Mouse (Mus musculus) kidney, embryonic 14.5 days (tissue): Measurements from ENCODE around the gene Rxrb. TPM values are rescaled to one million over a fixed set of nuclear protein-coding genes. Genes with fewer than 3 reads are reported as not detected.
"Not testable (repeated sequence)": the region's sequence is repeated elsewhere in the genome, so short reads cannot be mapped to it uniquely, and the experiment has no call there.

Experiments
- ATAC-seq: fragments of 200-750 bp; cut with Nextera tagmentation; 2 replicates; pipeline ENCODE4 v1.8.0; 2017; ENCODE audit warnings: moderate number of reproducible peaks, mild to moderate bottlenecking, moderate TSS enrichment, moderate library complexity; ENCODE audit not compliant: low FRiP score, low TSS enrichment
- H3K27ac ChIP-seq: fragments of 300-500 bp; sonication (generic); 2 replicates; pipeline ENCODE4 v1.5.1; 2014; ENCODE audit warnings: low read depth, mild to moderate bottlenecking, low read length, moderate library complexity, mixed read lengths
- H3K27me3 ChIP-seq: fragments of 300-500 bp; sonication (generic); 2 replicates; pipeline ENCODE4 v1.6.1; 2014; ENCODE audit warnings: mild to moderate bottlenecking, low read length; ENCODE audit not compliant: control insufficient read depth, insufficient read depth
- H3K36me3 ChIP-seq: fragments of 300-500 bp; sonication (generic); 2 replicates; pipeline ENCODE4 v1.6.1; 2014; ENCODE audit warnings: low read length, mixed read lengths; ENCODE audit not compliant: control insufficient read depth, insufficient read depth
- H3K4me1 ChIP-seq: fragments of 300-500 bp; sonication (generic); 2 replicates; pipeline ENCODE4 v1.6.1; 2014; ENCODE audit warnings: low read length, mixed read lengths; ENCODE audit not compliant: control insufficient read depth, insufficient read depth
- H3K4me2 ChIP-seq: fragments of 300-500 bp; sonication (generic); replicated peaks from 2 replicates; pipeline ENCODE4 v1.6.1; 2014; ENCODE audit warnings: low read depth, mild to moderate bottlenecking, low read length
- H3K4me3 ChIP-seq: fragments of 300-500 bp; sonication (generic); 2 replicates; pipeline ENCODE4 v1.5.1; 2014; ENCODE audit warnings: mild to moderate bottlenecking, low read length
- H3K9ac ChIP-seq: fragments of 300-500 bp; sonication (generic); 2 replicates; pipeline ENCODE4 v1.6.1; 2014; ENCODE audit warnings: low read depth, mild to moderate bottlenecking, low read length, moderate library complexity
- H3K9me3 ChIP-seq: fragments of 300-500 bp; sonication (generic); 2 replicates; pipeline ENCODE4 v1.6.1; 2016; ENCODE audit warnings: low read length; ENCODE audit not compliant: control insufficient read depth
- WGBS: fragments of 180-500 bp; shearing (Covaris S2); extraction: QIAGEN DNeasy Blood & Tissue Kit; methylation state at CpG from one replicate; pipeline ENCODE4 v1.1.7; 2014; 5-methylcytosine and 5-hydroxymethylcytosine counted together
- polyA plus RNA-seq: library from polyadenylated mRNA; unstranded; fragments of >200 nt; fragmentation: Nextera tagmentation; extraction: Ambion mirVana; gene quantifications from 2 replicates; pipeline ENCODE4 v1.2.1, GENCODE M21; 2014

The Rxrb gene
- polyA plus RNA-seq = 22.2 and 28.0 TPM in 2 replicates

DNA sequence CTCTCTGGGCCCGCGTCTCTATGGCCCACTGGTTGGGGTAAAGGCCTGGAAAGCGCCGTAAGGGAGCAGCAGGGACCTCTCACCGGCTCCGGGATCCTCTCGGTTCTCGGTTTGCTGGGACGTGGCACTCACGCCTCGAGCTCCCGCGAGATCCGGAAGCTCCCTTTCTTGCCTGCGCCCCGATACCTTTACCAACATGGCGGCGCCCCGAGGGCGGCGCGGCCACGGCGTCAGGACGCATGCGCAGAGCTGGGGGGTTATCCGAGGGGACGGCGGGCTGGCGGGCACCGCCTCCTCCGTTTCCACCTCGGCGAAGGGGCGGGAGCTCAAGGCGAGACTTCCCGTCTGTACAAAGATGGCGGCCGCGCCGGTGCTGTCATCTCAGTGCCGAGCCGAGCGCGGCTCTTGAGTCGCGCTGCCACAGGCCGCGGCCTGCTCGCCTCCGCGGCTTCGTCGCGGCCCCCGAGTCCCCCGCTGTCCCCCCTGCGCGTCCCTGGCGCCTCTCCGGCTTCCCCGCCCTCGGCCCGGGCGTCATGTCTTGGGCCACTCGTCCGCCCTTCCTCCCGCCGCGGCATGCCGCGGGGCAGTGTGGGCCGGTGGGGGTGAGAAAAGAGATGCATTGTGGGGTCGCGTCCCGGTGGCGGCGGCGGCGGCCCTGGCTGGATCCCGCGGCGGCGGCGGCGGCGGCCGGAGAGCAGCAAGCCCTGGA, at the start of gene Rxrb, which contains the start of gene Slc39a7:
Gene Rxrb, plus strand, starts transcription at position 348 of the 709 bp plus-strand sequence.
Gene Slc39a7, minus strand, starts transcription at position 218 of the 709 bp plus-strand sequence.
- Histone ChIP-seq H3K4me1 (peaks cover 30% of the 10 kb centered on the region), H3K27me3 (no peaks in the 10 kb centered on the region), H3K4me3 (peak within 1 kb of the TSS; percentile 88), H3K4me2 (peak within 1 kb of the TSS; percentile 89), H3K36me3 (peaks cover 43% of the 10 kb centered on the region), H3K27ac (peak within 1 kb of the TSS; percentile 94), H3K9ac (peak within 1 kb of the TSS; percentile 95), H3K9me3 (no peaks in the 10 kb centered on the region)
- ATAC-seq = peak; percentile 80
- under 1% methylated on average over 71 of the region's 88 CpGs for WGBS

DNA sequence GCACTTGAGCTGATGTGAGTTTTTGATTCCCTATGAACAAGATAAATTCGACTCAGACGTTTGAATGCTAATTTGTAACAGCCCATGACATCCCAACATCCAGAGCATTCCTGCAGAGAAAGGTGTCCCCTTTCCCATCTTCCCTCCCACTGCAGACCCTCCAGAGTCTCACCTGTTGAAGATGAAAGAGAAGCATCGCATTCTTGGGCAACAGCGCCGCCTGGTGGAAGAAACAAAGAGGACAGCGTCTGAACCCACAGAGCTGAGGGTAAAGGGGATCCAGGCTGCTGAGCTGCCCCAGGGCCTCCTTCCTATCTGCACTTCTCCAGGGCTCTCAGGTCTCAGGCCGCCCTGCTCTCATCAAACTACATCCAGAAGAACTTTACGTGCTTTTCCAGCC, 49.5 kb upstream of the Rxrb start:
- not testable (repeated sequence) for H3K27ac ChIP-seq, H3K9me3 ChIP-seq, ATAC-seq, H3K4me1 ChIP-seq, H3K4me3 ChIP-seq, H3K36me3 ChIP-seq, H3K9ac ChIP-seq
- H3K27me3 ChIP-seq = peaks cover 32% of the 10 kb centered on the region
- peak overlapping the region; percentile 59 for H3K4me2 ChIP-seq
- WGBS = 15% methylated on average over 8 of the region's 8 CpGs

DNA sequence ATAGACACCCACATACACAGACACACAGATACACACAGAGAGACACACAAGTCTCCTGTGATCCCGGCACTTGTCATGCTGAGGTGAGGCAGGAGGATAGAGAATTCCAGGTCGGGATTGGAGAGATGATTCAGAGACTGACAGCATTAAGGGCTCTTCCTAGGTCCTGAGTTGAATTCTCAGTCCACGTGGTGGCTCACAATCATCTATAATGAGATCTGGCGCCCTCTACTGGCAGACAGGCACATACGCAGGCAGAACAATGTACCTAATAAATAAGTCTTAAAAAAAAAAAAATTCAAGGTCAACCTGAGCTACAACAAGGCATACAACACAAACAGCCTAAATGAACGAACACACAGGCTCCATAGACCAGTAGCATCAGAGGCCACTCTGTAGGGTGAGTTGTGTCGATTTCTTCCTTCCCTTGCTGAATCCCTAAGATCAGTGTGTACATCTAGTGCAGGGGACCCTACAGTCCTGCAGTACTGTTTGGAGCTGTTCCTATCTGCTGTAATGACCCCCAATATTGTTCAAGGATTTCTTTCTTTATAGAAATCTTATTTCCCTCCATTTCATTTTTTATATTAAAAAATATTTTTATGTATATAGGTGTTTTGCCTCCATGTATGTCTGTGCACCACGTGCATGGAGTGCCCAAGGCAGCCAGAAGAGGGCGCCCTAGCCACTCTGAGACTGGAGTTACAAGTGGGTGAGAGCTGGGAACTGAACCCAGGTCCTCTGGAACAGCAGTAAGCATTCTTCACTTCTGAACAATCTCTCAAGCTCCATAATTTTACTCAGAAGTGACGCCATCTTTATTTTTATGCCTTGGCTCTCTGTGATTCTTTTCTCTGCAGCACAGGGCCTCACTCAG, 39.6 kb upstream of the Rxrb start:
- 32% methylated on average over 10 of the region's 10 CpGs for WGBS
- Histone ChIP-seq H3K9ac (no peak overlapping the region), H3K27me3 (no peaks in the 10 kb centered on the region), H3K4me1 (no peaks in the 10 kb centered on the region), H3K36me3 (no peaks in the 10 kb centered on the region), H3K4me2 (no peak overlapping the region), H3K27ac (no peak overlapping the region), H3K9me3 (no peaks in the 10 kb centered on the region), H3K4me3 (no peak overlapping the region)
- ATAC-seq = peak; percentile 35; the same call in 1 of the 2 replicates

DNA sequence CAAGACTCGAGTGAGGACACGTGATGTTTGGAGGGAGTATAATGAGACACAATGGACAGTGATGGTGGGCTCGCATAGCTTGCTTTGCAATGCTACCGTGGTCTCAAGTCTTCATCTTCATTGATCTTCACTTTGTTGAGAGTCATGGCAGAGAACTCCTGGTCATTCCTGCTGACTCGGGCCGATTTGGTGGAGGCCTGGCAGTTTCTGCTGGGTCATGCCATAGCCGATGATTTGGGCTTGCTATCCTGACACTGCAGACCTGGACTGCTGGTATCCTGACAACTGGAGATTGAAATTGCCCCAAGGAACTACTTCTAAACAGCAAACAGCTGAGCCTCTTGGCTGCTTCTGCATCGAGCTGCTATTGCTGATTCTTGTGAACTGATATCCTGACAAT, 36.7 kb upstream of the Rxrb start:
- Histone ChIP-seq H3K36me3 (no peaks in the 10 kb centered on the region), H3K4me1 (no peaks in the 10 kb centered on the region), H3K9ac (no peak overlapping the region), H3K4me3 (no peak overlapping the region), H3K27me3 (peaks cover 7% of the 10 kb centered on the region), H3K9me3 (no peaks in the 10 kb centered on the region), H3K27ac (no peak overlapping the region), H3K4me2 (no peak overlapping the region)
- WGBS = 93% methylated on average over 8 of the region's 8 CpGs
- ATAC-seq = no peak

DNA sequence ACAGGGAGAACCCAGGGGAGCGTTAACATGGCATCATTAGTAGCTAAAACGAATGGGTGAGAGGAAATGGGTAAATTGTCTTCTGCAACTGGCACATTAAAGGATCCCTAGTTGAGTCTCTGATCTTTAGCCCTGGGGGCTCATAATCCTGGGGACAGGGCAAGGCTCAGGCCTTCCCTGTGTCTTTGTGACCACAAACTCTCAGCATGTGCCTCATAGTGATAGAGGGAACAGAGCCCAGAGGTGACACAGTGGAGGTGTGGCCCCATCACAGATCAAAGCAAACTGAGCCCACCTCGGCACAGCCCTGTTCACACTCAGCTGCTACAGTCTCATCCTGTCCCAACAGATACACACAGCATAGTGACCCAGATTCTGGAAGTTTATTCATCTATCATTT, 36.0 kb upstream of the Rxrb start:
- no peak overlapping the region for H3K27ac ChIP-seq

DNA sequence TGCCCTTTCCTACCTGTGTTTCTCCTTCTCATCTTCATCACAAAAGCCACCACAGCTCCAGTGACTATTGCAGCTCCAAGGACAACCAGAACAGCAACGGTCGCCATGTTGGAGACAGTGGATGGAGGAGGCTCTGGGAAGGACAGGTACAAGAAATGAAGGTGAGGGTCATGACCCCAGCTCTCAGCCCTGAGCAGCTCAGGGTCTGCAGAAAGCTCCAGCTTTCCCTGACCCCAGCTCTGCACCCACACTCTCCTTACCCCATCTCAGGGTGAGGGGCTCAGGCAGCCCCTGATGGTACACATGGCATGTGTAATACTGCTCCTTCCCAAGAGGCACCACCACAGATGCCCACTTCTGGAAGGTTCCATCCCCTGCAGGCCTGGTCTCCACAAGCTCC, 34.6 kb upstream of the Rxrb start:
- not testable (repeated sequence) for H3K4me3 ChIP-seq, H3K9ac ChIP-seq, ATAC-seq, H3K36me3 ChIP-seq, H3K4me1 ChIP-seq, H3K4me2 ChIP-seq, H3K9me3 ChIP-seq, H3K27ac ChIP-seq
- WGBS = 85% methylated on average over 2 of the region's 2 CpGs
- H3K27me3 ChIP-seq = peaks cover 17% of the 10 kb centered on the region

More for the DNA sequence above, 36.0 kb upstream of the Rxrb start:
- no peaks in the 10 kb centered on the region for H3K4me1 ChIP-seq
- WGBS = 32% methylated on average over 3 of the region's 3 CpGs
- no peaks in the 10 kb centered on the region for H3K36me3 ChIP-seq
- H3K9me3 ChIP-seq = no peaks in the 10 kb centered on the region
- ATAC-seq = no peak
- H3K9ac ChIP-seq = no peak overlapping the region
- H3K4me2 ChIP-seq = no peak overlapping the region
- H3K4me3 ChIP-seq = no peak overlapping the region
- H3K27me3 ChIP-seq = peaks cover 12% of the 10 kb centered on the region

DNA sequence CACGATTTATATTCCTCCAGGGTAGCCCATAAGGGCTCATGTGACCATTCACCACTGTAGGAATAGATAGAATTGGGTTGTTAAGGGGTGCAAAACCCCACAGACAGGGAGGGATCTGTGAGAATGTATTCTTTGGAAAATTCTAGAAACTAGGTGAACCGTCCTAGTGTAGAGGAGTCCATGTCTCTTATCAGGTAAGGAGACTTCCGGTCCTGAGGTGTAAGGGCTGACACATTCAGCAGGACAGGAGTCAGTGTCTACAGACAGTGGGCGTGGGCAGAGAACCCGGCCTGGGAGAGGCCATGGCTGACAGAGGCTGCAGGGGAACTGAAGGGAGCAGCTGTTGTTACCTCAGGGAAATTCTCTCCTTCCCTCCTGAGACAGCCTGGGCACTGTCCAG, 32.9 kb upstream of the Rxrb start:
- H3K9me3 ChIP-seq, H3K27ac ChIP-seq, H3K4me1 ChIP-seq, H3K4me3 ChIP-seq, ATAC-seq, H3K36me3 ChIP-seq, H3K9ac ChIP-seq, H3K4me2 ChIP-seq: not testable (repeated sequence)
- H3K27me3 ChIP-seq = peaks cover 19% of the 10 kb centered on the region
- 52% methylated on average over 5 of the region's 5 CpGs for WGBS

DNA sequence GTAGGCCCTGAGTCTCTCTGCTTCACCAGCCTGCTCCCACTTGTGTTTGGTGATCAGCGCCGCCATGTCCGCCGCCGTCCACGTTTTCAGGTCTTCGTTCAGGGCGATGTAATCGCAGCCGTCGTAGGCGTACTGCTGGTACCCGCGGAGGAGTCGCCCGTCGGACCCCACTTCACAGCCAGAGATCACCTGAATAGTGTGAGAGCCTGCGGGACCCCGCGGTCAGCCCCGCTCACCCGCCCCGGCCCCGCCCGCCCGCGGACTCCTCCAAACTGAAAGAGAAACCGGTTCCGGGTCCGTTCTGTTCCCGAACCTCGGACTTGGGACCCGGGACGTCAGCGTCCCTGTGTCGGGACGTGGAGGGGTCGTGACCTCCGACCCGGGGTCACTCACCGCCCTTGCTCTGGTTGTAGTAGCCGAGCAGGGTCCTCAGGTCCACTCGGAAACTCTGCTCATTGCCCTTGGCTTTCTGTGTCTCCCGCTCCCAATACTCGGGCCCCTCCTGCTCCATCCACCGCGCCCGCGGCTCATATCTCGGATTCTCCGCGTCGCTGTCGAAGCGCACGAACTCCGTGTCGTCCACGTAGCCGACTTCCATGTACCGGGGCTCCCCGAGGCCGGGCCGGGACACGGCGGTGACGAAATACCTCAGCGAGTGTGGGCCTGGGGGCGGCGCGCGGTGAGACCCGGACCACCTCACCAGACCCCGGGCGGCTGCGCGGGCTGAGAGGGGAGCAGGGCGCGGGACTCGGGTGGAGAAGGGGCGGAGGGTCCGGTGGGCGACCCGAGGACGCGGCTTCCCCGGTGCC, 32.1 kb upstream of the Rxrb start:
- H3K4me2 ChIP-seq = peak overlapping the region; percentile 98
- H3K4me3 ChIP-seq = peak overlapping the region; percentile 52
- no peaks in the 10 kb centered on the region for H3K4me1 ChIP-seq
- H3K27me3 ChIP-seq = peaks cover 19% of the 10 kb centered on the region
- ATAC-seq = peak; percentile 37
- H3K9me3 ChIP-seq = no peaks in the 10 kb centered on the region
- H3K36me3 ChIP-seq = no peaks in the 10 kb centered on the region
- 2% methylated on average over 87 of the region's 87 CpGs for WGBS
- H3K9ac ChIP-seq = peak overlapping the region; percentile 50; the same call in 1 of the 2 replicates
- no peak overlapping the region for H3K27ac ChIP-seq
